Mouse (Mus musculus): ENCODE results near the gene Pck2.
A peak's percentile ranks its signal among the peaks of the same experiment; 100 is the strongest.

DNA sequence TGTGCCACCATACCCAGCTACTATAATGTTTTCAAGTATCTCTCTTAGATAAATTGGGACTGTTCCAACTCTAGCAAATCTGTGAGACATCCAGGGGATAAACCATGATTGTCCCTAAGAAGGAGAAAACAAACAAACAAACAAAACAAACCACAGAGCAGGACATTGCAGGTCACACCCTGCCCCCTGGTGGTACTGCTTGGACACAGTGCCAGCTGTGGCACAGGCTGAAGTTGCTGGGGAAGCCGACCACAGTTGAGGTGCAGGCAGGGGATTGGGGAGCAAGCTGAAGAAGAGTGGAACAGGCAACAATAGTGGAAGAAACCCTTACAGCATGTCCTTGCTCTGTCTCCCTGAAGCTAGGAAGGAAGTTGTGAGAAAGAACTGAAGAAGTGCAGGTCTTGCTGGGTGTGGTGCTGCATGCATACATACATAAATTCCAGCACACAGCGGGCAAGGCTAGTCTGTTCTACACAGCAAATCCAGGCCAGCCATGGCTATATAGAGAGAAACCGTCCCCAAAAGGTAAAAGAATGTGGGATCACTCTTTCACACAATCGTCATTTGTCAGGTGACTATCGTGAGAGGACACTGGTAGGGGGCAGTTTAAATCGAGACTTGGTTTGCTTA, 3.8 kb upstream of the Pck2 start:
- TF ChIP-seq CTCF (IDR thresholded peaks at IDR 0.05; ENCODE audit: low read depth, low read length), result peak; percentile 66
- TF ChIP-seq POLR2A (IDR thresholded peaks at IDR 0.05; ENCODE audit: borderline replicate concordance, low read depth, low read length), result no peak

All from bone marrow macrophage, adult 2 months (primary cell).